Mouse (Mus musculus) urinary bladder, adult 2 months (tissue): ENCODE results near the gene Colq. TPM values are rescaled to one million over a fixed set of nuclear protein-coding genes. Genes with fewer than 3 reads are reported as not detected.

ENCODE experiments used
- DNase-seq: peaks from one replicate; pipeline ENCODE4 v3.0.0; 2022; ENCODE audit warnings: low spot score
- polyA plus RNA-seq: library from polyadenylated mRNA; depleted of rRNA; stranded (reverse); fragments of >200 nt; gene quantifications from 2 replicates; pipeline ENCODE4 v1.2.3, GENCODE M21; 2012

The Colq gene
- polyA plus RNA-seq, 1 experiment: 0.66 TPM

DNA sequence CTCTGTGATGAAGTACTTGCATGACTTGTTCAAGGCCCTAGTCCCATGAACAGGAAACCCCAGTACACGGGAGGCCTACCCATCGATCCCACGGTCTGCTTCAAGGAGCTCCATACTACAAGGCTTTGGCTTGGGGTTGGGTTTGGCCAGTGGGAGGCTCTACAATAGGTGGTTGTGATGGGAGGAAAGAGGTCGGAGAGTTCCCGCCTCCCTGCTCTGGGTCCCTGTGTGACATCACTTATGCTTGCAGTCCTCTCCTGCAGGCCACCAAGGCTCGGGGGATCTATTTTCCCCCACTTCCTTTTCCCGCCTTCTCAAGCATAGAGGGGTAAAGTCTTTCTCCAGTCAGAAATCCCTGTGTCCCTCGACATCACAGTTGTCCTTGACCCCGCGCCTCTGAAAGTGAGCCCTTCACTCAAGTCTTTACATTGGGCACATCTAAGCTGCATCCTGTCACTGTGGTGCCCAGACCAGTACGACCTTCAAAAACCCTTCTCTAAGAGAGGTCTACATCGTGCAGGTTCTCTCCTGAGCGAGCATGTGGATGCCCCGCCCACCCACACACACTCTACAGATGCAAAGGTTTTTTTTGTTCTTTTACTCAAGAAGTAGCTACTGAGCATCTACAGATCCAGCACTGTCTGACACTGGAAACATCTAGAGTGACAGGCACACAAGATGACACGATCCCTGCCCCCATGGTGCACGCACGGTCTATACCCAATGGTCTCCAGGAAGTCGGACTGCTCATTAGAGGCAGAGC lies 16.1 kb downstream of the Colq start:
- no peak for DNase-seq

DNA sequence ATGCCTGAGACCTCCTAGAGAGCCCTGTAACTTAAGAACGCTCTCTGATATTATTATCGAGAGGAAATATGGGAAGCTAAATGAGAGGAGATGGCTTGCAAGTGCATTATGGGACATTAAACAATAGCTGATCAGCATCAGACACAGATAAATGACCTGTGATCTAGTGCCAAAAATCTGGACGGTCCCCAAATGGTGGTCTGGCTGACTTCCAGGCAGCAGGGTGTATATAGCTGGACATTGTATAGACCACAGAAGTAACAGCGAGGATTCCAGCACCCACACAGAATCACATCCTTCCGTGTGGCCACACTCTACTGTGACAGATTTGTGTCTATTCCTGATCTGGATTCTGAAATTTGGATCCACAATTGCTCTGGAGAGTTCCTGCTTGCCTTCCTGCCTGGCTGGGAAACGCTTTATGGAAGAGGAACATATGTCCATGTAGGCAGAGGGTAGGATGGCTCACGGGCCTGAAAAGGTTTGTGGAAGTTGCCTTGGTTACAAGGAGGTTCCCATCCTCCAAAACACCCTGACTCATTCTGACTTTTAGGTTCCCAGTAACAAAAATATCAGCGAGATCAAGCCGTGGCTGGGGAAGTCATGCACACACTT lies 18.5 kb downstream of the Colq start:
- no peak for DNase-seq

DNA sequence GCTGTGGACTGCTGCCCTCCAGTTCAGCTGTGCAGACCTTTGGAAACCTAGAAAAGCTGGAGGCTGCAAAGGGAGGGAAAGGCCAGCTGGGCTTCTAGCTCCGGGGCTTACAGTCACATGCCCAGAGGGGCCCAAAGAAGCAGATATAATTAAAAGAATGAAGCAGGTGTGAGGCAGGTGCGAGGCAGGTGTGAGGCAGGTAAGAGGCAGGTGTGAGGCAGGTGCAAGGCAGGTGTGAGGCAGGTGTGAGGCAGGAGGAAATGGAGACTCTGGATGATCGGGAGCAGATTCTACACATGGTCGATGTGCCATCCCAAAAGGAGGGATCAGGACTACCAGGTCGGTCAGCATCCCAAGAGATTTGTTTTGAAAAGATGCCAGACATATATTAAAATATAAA lies 19.7 kb downstream of the Colq start:
- no peak for DNase-seq

DNA sequence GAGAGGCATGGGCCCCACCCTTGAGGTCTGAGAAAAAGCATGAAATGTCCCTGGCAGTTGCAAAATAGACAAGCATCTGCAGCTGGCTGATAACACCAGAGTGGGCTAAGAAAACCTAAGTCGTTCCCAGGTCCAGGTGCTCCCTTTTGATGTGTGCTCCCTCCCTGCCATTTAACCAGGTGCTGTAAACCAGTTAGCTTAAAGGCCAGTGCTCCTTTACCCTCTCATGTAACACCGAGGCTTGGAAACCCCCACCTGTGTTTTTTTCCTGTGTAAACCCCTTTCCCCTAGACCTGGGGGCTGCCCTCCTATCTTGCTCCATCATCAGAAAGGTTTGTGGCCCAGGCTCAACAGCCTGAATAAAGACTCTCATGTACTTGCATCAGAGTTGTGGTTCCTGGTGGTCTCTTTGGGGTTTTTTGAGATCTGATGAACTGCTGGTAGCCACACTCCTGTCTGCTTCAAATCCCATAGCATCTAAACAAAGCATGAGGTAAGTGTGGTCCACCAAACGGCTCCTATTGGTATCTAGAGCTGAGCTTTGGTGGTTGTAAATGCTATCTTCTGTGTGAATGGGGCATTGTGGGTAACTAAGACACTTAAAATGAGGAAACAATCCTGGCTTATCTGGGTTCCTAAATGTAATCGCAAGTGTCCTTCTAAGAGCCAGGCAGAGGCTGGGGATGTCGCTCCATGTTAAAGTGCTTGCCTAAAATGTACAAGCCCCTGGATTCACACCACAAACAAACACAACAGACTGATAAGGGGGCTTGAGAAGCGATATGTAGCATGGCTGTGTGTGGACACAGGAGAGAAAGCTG lies 20.8 kb downstream of the Colq start:
- no peak for DNase-seq

DNA sequence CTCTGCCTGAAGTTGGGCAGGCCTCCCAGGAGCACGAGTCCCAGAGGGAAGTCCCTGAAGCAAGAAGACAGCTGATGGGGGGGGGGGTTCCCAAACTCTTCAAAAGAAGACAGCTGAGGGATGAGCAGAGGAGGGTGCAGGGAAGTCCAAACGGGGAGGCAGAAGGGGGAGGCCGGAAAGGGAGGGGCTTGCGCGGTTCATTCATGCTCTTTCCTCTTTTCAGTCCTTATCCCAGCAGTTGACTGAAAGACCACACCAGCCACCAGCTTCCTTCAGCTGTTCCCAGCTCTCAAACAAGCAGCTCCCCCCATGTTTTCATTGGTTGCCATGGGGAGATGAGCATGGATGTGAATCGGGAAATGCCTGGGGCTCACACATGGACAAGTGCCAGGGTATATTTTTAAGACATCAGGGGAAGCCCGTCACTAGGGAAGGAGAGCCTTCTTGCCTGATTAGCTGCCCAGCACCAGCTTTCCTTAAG lies 22.0 kb downstream of the Colq start:
- no peak for DNase-seq

DNA sequence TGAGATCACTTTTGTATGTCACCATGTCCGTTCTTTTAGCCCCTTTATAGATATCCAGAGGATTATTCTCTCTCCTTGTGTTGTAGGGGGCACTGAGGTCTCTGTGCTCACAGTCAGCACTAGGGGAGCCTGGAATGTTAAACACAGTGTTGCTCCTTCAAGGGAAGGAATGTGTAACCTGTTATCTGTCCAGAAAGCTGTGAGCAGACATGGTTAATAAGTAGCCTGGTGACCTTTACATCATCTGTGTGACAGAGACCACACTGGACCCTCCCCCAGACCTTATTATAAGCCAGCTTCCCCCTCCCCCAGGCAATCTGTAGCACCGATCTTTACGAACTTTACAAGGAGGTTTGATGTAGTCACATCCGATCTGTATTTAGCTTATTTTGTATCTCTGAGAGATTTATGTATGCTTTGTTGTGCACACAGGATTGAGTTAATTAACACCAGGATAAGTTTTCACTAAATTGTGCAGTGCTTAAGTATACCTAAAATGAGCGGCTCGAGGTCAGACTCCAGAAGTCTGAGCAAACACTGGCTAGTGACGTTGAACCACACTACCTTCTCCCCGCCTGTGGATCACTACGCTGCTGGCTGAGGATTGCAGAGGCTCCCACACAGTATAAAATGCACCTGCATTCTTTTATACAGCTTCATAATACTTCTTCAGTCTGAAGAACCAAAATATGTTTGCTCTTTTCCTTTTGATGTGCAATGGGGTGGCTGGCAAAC lies 25.5 kb downstream of the Colq start:
- DNase-seq: no peak

DNA sequence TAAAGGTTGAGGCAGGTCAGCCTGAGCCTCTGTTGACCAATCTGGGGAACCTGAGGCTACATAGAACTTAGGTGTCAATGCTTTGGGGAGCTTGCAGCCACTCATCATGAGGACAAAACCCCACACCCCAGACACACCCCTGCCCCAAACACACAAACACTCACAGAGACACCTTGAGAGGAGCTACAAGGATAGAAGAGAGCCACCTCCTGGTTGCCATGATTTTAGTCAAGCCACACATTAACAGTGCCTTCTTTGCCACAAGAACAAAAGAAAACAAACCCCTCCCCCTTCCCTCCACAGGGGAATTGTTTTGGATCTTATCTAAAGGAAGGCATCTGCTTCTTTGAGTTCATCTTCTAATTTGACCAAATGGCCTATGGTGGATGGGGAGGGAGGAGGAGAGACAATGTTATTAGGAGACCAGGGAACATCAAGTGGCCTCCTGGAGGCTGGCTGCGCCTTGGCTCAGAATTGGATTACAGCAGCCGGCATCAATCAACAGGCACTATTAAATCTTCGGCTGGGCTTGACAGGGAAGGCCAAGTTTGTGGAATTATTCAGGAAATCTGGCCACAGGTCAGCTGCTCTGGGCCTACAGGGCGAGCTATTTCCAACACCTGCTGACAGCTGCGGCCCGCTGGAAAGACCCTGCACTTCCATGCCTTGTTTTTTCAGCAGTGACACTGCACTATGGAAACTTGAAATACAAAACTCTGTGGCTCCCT lies 26.5 kb downstream of the Colq start:
- no peak for DNase-seq

DNA sequence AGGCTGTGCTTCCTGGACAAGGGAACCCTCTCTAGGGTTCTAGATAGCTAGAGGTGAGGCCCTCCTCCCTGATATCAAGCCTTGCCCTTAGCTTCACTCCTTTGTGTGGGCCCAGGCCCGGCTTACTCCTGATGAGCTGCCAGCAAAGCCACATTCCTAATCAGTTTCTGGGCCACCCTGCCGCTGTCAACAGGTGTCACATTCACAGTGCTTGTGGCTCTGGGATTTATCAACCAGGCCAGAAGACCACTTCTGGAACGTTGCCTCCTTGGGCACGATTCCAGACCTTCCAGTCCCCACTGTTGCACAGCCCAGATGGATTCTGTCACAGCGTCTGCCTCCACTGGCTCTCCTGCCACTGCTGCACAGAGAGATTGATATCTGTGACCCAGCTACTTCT lies 30.3 kb downstream of the Colq start:
- DNase-seq: no peak

DNA sequence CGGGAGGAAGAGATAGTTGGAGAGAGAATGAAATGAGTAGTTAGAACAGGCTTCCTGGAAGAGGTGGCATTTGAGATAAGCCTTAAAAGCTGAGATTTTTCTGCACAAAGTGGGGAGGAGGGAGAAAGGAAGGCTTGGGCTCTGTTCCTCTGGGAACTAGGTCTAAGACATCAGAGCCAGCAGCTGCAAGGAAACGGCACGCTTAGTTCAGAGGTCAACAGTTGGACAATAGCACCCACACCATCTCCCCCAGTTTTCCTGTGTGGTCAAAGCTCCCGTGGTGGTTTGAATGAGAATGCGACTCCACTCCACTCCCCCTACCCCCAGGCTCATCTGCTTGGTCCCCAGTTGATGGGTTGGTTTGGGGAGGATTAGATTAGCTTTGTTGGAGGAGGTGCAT lies 31.9 kb downstream of the Colq start:
- DNase-seq: no peak

DNA sequence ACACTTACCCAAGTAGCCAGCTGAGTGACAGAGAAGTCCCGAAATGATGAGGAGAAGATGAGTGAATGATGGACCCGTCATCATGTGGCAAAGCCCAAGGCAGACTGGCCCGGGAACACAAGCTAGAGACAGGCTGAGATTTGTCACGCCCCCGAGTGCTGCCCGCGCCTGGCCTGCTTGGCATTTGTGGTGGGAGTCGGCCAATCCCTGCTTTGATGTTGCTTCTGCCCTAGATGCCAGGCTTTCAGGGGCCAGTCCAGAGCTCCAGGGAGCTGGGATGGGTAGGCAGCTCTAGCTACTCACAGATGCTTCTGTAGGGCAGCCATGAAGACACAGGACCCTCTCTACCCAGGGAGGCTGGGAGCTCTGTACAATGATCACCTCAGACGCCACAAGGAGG lies 33.4 kb downstream of the Colq start:
- no peak for DNase-seq

DNA sequence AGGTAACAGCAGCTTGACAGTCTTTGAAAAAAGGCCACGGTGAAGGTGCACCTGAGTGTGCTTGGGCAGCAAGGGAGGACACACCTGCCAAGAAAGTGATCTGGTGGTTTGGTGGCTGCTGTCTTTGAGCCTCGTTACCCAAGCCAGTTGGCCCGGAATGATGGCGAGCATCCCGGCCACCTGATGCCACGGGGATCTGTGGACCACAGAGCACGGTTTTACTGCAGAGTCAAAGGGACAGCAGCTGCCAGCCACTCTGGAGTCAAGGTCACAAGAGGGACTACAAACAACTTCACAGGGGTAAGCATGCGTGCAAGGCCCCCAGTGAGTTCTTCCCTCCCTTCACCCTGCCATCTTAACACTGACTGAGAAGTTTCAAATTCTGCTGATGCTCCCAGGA lies 33.9 kb downstream of the Colq start:
- DNase-seq: no peak

DNA sequence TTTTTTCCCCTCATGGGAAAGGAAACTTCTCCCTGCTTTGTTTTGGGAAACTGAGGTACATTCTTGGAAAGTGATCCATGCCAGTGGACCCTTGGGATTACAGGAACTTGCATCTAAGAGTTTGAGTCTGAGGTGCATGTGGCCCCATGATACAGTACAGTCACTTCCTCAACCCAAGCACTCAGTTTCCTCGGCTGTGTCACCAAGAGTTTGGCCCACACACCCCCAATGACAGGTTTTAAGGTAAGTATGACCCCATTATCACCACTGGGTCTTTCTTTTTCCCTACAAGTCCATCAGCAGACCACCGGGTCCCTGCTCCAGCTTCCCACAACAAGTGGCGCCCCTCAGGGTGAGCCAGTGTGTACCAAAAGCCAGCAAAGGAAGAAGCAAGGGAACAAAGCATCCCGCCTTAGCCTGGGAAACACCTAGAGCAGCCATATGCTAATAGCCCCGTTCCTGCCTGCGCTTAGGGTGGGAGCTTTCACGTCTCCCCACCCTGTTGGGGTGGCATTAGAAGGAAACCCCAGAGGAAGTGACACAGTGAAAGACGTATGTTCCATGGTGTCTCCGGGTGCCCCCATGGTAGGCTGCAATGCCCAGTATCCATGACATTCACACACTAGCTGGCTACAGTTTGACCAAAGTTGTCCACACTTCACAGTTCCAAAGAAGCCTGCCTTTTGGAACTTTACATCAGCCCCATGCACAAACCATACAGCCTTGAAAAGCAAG lies 34.5 kb downstream of the Colq start:
- DNase-seq: no peak

DNA sequence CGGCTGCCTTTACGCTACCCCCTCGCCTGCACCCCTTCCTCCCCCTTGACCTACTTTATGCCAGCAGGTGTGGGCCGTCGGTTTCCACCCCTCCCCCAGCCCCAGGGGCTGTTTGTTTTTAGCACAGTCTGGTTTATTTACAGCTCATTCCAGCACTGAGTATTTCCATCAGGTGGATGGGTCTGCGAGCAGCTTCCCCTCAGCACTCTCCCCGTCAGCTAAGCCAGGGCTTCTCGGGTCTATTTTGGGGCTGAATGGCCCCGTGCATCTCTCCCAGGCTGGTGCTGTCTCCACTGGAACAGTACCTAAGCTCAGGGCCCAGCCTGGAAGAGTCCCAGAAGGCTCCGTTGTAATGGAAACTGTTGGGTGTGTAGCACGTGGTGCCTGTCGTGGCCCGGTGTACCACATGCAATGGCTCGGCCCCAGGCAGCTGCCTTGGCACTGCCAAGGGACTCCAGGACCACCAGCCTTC lies 35.1 kb downstream of the Colq start:
- DNase-seq: no peak

DNA sequence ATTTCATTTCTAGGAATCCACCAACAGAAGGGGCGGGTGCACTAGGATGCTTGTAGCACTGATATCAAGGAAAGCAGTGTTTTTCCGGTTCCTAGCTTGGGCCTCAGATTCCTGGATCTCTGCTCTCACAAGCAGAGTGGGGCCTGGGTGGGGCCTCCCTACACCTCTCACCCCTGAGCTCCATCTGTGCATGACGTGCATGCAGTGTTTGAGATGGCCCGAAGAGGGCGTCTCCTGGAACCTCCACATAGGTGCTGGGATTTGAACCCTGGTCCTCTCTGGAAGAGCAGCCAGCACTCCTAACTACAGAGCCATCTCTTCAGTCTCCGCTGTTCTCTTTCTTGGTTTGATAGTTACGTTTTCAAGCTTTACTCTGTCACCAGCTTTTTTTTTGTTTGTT lies 36.1 kb downstream of the Colq start:
- DNase-seq: no peak

DNA sequence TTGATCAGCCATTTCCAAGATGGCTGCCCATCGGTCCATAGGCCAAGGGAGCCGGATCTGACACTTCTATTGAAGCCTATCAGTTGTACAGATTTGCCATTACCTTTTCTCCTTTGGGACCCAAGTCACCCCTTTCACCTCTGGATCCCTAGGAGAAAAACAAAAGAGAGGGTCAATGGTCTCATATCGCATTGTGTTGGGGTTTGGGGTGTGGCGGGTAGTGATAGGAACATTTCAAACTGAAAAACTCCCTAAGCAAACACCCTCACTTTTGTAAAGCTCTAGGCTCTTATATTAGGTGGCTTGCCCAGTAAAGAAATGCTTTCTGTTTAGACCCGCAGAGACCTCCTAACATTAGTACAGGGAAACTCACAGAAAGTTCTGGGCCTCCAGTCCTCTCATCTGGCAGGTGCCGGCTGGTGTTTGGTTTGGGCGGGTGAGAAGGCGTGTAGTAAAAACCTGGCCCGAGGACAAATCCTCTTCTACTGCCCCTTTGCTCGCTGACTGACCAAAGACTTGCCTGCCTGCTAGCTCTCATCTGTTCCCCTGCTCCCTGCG lies 47.2 kb downstream of the Colq start:
- DNase-seq: no peak

DNA sequence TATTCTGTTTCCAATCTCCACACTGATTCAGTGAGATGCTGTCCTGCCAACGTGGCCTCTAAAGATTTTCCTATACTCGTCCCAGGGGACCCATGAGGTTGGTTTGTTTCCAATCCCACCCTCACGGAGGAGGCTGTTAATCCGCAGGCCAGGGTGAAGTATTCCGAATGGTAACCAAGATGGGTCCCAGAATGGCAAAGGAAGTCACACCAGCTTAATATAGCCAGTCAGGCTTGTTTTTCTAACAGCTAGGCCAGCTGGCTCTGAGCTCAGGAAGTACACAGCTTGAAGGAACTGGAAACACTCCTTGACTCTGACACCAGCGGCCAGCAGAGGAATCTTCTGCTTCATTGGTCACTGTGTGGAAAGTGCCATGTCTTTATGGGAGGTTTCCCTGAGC lies 53.8 kb downstream of the Colq start:
- no peak for DNase-seq

DNA sequence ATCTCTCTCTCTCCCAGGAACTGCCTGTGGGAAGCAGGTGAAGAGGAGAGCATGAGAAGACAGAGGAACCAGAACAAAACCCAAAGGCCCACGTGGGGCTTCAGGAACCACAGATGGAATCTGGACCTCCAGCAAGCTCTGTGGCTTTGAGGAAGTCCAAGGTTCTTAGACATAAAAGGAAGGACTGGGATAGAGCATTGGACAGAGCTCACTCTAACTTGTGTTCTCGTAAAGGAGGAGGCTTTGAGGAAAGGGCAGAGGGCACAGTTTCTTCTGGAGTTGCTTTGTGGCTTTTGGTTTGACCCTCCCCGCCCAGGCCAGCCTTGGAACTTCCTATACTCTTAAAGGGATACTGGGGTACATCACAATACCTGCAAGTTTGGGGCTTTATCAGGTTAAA lies 58.5 kb downstream of the Colq start:
- no peak for DNase-seq

DNA sequence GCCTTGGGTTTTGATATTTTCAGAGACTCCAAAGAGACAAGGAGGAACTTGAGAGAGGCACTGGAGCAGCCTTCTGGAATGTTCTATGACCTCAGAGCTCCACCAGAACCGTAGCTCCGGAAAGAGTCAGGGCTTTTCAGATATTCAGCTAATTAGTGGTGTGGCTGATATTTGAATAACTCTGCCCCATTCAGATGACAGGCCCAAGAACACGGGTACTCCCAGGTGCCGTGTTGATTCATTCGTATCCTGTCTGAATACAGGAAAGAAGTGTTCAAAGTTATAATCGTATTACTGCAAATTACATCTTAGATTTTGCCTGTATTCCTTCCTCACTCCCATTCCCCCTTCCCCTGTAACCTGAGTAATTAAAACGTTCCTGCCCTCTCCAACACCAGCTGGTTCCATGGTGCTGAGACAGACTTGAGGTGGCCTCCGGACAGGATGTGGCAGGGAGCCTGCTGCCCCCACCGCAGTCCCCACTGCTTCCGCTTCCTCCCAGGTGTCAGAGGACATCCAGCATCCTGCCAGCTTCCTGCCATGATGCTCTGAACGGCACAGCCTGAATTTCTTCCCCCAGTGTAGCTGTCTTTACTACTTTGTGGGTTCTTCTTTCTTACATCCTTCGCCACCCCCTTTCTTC lies 59.5 kb downstream of the Colq start:
- no peak for DNase-seq

DNA sequence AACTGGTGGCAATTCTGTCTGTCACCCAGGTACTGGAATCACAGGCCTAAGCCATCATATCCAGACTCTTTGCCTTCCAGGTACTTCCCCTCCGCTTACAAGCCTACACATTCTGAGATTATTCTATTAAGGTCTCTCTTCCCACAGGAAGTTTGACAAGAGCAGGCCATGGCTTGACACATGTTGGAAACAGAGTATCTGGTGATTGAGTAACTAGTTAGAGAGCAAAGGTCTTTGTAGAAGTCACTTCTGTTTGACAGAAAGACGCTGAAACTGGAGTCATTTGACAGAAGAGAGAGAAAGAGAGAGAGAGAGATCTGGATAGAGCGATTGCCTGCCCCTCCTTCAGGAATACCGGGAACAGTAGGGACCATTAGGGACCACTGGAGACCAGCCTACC lies 60.3 kb downstream of the Colq start:
- DNase-seq: no peak
